Mouse (Mus musculus) layer of hippocampus, adult 8-10 months (tissue): Measurements from ENCODE around the gene Enpep. TPM values are rescaled to one million over a fixed set of nuclear protein-coding genes. Genes with fewer than 3 reads are reported as not detected.

ENCODE experiments used
- DNase-seq, 2 experiments: peaks; one replicate each; pipeline ENCODE4 v3.0.0; 2022; ENCODE audit warnings: low spot score in 2 of 2
- total RNA-seq, 4 experiments: library from RNA; stranded (reverse); gene quantifications; 2 replicates each; pipeline ENCODE4 v1.2.4; 2022

Gene Enpep
- total RNA-seq, 4 experiments from 2014 or later = 1.4 to 2.1 (median 1.8) TPM

DNA sequence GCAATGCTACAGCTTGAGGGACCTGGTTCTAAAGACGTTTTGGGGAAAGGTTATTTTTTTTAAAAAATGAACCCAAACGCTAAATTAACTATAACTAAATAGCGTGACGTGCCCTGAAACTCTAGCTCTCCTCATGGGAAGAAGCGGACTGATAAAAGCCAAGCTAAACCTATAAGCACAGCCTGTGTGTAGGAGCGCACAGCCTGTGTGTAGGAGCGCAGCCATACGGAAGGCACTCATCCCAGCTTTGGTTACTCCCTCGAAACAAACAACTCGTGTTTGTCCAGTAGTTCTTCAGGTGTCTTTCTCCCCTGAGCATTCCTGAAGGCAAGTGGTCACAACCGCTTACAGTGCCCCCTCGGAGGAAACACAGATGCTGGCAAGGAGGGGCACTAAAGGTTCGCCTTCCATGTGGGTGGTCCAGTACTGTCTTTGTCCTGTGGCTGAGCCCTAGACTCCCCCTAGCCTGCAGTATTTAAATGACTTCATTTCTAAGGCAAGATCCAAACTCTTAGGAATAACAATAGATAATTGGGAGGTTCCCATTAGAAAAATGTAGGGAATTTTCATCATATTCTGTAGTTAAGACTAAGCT, 93.8 kb downstream of the Enpep start:
- peak; percentile 30 to 49 for DNase-seq

DNA sequence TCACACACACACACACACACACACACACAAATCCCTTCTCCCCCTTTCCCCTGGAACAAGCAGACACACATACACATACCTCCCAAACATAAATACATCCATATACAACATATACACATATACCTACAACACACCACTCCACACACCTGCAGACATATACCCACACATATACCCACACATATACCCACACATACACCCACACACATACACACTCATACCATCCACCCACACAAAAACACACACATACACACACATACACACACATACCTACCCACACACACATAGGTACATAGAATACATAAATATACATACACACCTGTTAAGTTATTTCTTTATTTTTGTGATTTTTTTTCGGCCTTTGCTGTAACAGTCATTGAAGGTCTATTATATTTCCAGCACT, 94.5 kb downstream of the Enpep start:
- no peak for DNase-seq

DNA sequence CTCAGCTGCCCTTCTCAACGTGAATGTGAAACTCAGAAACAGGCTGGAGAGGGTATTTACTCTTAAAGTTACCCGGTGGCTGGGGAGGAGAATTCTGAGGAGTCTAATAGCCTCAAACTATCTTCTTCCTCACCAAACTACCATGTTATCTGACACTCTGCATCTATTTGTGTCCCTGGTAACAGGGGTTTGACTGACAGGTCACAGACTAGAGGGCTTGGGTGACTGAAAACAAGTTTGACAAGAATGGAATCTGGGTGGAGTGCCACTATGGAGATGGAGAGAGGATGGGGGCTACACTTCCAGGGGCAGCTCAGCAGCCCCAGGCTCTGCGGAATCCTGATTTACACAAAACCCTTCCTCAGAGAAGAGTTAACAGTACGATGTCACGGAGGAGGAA, 105.2 kb downstream of the Enpep start:
- DNase-seq = no peak

GRCm38 (mm10) chr3:129226681-129227080, 105.8 kb downstream of the Enpep start:
- no peak for DNase-seq

DNA sequence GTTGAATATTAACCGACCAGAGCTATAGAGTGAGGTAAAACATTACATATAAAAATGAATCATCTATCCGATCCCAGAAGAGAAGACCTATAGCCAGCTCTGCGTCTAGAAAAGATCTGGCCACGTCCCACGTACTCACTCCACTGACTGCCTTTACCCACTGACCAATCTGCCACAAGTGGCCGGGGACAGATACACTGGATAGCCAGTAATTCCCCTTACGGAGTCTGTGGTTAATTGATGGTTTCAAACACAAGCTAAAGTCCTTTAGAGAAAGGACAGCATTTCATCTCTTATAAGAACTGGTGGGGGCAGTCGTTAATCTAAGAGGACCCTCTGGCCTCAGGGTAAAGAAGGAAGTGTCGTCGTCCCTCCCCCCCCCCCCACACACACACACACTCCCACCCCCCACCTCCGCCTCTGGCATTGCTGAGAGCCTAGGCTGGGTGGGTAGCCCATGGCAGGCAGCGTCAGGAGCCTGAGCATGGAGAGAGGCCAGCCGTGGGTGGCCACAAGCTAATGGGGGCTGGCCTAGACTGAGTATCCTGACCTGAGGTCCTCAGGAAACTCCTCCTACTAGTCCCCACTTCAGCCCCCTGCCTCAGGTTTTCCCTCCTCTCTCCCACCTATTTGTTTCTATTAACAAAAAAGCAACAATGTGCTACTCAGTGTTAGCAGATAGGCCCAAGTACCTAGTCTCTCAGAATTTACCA, 106.8 kb downstream of the Enpep start:
- DNase-seq = no peak

- no peak for DNase-seq
Measured at GRCm38 (mm10) chr3:129224806-129225576, 107.5 kb downstream of the Enpep start.

DNA sequence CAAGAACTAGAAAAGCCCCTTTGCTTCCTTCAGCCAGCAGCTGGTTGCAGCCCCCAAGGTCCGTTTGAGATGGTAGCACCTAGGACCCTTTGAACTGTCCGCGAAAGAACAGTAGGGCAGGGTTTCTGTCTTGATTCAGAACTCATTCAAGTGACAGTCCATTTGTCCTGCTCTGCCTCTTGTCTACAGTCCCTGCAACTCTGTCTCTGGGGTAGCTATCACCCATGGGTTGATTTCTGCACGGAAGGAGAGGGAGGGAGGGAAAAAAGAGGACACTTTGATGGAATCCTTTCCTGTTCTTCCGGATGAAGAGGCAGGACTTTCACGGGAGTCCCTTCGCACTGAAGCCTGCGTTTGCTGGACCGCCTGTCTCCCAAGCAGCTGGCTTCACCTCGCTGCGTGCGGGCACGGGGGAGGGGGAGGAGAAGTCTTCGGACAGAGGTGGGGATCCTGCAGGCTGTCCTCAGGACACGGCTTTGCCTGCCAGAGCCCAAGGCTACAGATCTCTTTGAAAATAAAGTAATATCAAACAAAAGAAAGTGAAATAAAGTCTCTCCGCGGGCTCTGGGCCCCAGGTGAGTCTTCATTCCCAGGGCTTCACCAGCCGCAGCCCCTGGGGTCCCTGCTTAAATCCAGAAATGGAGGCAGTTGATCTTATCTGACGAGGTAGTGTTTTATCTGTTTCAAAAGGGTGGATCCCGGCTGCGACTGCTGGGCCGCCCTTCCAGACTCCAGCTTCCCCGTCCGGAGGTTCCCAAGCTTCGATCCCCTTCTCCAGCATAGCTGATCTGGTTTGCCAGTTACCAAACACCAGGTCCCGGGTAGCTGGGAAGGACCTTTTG, 108.3 kb downstream of the Enpep start:
- DNase-seq = no peak

DNA sequence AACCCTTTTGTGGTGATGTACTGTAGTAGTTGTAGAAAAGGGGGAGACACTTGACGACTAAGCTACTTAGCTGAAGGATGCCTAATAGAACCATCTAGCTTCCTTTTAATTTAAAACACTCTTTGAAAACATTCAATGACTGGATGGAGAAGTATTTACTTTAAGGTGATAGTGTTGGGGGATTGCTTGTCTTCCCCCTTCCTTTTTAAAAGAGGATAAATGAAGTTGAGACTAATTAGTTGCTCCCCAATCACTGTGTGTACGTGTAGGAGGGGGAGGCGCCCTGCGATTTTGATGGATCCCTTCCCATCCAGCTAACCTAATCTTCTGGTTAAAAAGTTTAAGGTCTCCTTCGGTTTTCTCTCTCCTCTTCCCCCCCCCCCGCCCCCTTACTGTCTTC, 109.1 kb downstream of the Enpep start:
- no peak for DNase-seq

- DNase-seq = no peak
Measured at GRCm38 (mm10) chr3:129222448-129223290, 109.9 kb downstream of the Enpep start.

- DNase-seq = no peak
Measured at GRCm38 (mm10) chr3:129221380-129222260, 110.9 kb downstream of the Enpep start.

GRCm38 (mm10) chr3:129220681-129221379, 111.7 kb downstream of the Enpep start:
- no peak for DNase-seq

- no peak for DNase-seq
Measured at GRCm38 (mm10) chr3:129220086-129220670, 112.3 kb downstream of the Enpep start.

Other genes with a start within 250 kb of the Enpep start
- not detected for gene Pitx2, start 132.8 kb downstream of the Enpep start, total RNA-seq
- gene Elovl6, start 199.6 kb upstream of the Enpep start, total RNA-seq = 10 to 100 TPM; 28.5 to 41.2 (median 33.1) TPM